ENCODE assay signal across 18 mouse cellular contexts in the genomic region with DNA sequence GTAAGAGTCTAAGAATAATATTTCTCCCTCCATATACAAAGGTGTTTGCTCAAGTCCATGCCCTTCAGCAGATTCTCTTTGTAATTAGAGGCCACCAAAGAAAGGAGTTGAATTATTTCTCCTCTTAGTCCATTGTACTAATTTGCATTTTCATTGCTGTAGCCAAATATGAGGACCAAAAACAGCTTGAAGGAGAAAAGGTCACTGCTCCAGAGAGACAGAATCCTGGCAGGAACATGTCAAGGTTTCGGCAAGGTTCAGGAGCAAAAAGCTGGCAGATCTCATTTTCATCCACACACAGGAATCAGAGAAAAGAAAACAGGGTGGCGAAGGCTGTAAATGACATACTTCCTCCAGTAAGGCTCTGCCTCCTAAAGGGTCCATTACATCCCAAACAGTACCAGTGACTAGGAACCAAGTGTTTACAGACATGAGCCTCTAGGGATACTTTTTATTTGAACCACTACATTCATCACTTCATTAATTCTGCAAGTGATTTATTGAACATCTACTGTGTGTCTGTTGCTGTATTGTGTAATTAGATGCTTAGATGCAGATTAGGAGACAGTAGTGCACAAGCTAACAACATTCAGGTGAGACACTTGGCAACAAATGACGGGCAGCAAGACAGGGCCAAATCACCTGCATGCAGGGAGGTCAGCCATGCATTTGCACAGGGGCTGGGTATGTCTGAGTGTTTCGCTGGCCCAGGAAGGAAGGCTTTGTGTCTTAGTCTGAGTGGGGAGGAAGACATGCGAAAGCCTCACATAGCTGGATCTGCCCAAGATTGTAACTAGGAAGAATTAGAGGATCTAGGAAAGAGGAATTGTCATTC.
"Had no signal": no experiment of that assay in that cellular context is flagged by ENCODE, and none has a peak within 500 bp of the region (broad histone marks: within the 10 kb centered on the region; RNA-seq: fewer than 3 reads in every experiment).

No protein-coding gene starts in this region.

- H3K4me2 ChIP-seq: intestine, embryonic 15.5 days; kidney, embryonic 15.5 days; limb, embryonic 12.5 days; limb, embryonic 15.5 days; liver, embryonic 11.5 days; lung, embryonic 14.5 days; stomach, embryonic 15.5 days had no signal

- ATAC-seq: liver, postnatal 0 days; lung, postnatal 0 days had no signal

- H3K4me3 ChIP-seq: intestine, embryonic 15.5 days; kidney, embryonic 15.5 days; limb, embryonic 12.5 days; limb, embryonic 15.5 days; stomach, embryonic 15.5 days had no signal

- H3K9ac ChIP-seq: intestine, embryonic 15.5 days; kidney, embryonic 15.5 days; limb, embryonic 12.5 days; limb, embryonic 15.5 days; liver, embryonic 14.5 days; liver, postnatal 0 days; lung, embryonic 14.5 days; stomach, embryonic 15.5 days had no signal

- H3K27ac ChIP-seq: intestine, embryonic 15.5 days; kidney, embryonic 15.5 days; limb, embryonic 12.5 days; limb, embryonic 15.5 days; liver, embryonic 14.5 days; macrophage; stomach, embryonic 15.5 days had no signal

- H3K27me3 ChIP-seq: intestine, embryonic 15.5 days; kidney, embryonic 15.5 days; limb, embryonic 12.5 days; limb, embryonic 15.5 days; stomach, embryonic 15.5 days had no signal

- H3K9me3 ChIP-seq: intestine, embryonic 15.5 days; kidney, embryonic 15.5 days; limb, embryonic 12.5 days; limb, embryonic 15.5 days; stomach, embryonic 15.5 days had no signal

- H3K4me1 ChIP-seq: intestine, embryonic 15.5 days; kidney, embryonic 15.5 days; limb, embryonic 12.5 days; limb, embryonic 15.5 days; stomach, embryonic 15.5 days had no signal

- H3K36me3 ChIP-seq: intestine, embryonic 15.5 days; kidney, embryonic 15.5 days; limb, embryonic 12.5 days; limb, embryonic 15.5 days; stomach, embryonic 15.5 days had no signal

- DNase-seq: kidney, adult 11 months; kidney, adult 8-10 months; kidney, postnatal 25 days; left cerebral cortex, postnatal 4 days; liver, postnatal 0 days; lung, embryonic 14.5 days; right cerebral cortex, postnatal 25 days; spleen, adult 18-20 months; thymus, postnatal 25 days had no signal
